Mouse (Mus musculus) midbrain, embryonic 16.5 days (tissue): ENCODE measurements around the gene Gm33543. TPM values are rescaled to one million over a fixed set of nuclear protein-coding genes. Genes with fewer than 3 reads are reported as not detected.

Source experiments
- ATAC-seq: fragments of 200-750 bp; cut with Nextera tagmentation; 2 replicates; pipeline ENCODE4 v1.8.0; 2017; ENCODE audit warnings: moderate TSS enrichment
- H3K27ac ChIP-seq: fragments of 300-500 bp; sonication (generic); 2 replicates; pipeline ENCODE4 v1.5.1; 2014; ENCODE audit warnings: mild to moderate bottlenecking, low read length, mixed read lengths
- H3K27me3 ChIP-seq: fragments of 300-500 bp; sonication (generic); 2 replicates; pipeline ENCODE4 v1.6.1; 2014; ENCODE audit warnings: low read depth, low read length, mixed read lengths; ENCODE audit not compliant: control insufficient read depth, insufficient read depth
- H3K36me3 ChIP-seq: fragments of 300-500 bp; sonication (generic); 2 replicates; pipeline ENCODE4 v1.6.1; 2014; ENCODE audit warnings: mild to moderate bottlenecking, low read length, moderate library complexity, mixed read lengths; ENCODE audit not compliant: control insufficient read depth, insufficient read depth
- H3K4me1 ChIP-seq: fragments of 300-500 bp; sonication (generic); 2 replicates; pipeline ENCODE4 v1.6.1; 2014; ENCODE audit warnings: mild to moderate bottlenecking, low read length, mixed read lengths; ENCODE audit not compliant: control insufficient read depth, insufficient read depth
- H3K4me2 ChIP-seq: fragments of 300-500 bp; sonication (generic); 2 replicates; pipeline ENCODE4 v1.6.1; 2014; ENCODE audit warnings: mild to moderate bottlenecking, low read length, mixed read lengths
- H3K4me3 ChIP-seq: fragments of 300-500 bp; sonication (generic); 2 replicates; pipeline ENCODE4 v1.5.1; 2014; ENCODE audit warnings: low read depth, mild to moderate bottlenecking, low read length, moderate library complexity, mixed read lengths
- H3K9ac ChIP-seq: fragments of 300-500 bp; sonication (generic); 2 replicates; pipeline ENCODE4 v1.6.1; 2014; ENCODE audit warnings: low read depth, low read length, mixed read lengths
- H3K9me3 ChIP-seq: fragments of 300-500 bp; sonication (generic); replicated peaks from 2 replicates; pipeline ENCODE4 v1.6.1; 2014; ENCODE audit warnings: mild to moderate bottlenecking, low read length, mixed read lengths; ENCODE audit not compliant: control insufficient read depth, poor library complexity, severe bottlenecking
- WGBS: fragments of 180-500 bp; shearing (Covaris S2); extraction: QIAGEN DNeasy Blood & Tissue Kit; methylation state at CpG from one replicate; pipeline ENCODE4 v1.1.7; 2014; 5-methylcytosine and 5-hydroxymethylcytosine counted together
- polyA plus RNA-seq: library from polyadenylated mRNA; unstranded; fragments of >200 nt; fragmentation: Nextera tagmentation; extraction: Ambion mirVana; gene quantifications from 2 replicates; pipeline ENCODE4 v1.2.1, GENCODE M21; 2015

Gm33543 gene
- polyA plus RNA-seq, 1 experiment from 2014 or later, result 0.13 TPM

DNA sequence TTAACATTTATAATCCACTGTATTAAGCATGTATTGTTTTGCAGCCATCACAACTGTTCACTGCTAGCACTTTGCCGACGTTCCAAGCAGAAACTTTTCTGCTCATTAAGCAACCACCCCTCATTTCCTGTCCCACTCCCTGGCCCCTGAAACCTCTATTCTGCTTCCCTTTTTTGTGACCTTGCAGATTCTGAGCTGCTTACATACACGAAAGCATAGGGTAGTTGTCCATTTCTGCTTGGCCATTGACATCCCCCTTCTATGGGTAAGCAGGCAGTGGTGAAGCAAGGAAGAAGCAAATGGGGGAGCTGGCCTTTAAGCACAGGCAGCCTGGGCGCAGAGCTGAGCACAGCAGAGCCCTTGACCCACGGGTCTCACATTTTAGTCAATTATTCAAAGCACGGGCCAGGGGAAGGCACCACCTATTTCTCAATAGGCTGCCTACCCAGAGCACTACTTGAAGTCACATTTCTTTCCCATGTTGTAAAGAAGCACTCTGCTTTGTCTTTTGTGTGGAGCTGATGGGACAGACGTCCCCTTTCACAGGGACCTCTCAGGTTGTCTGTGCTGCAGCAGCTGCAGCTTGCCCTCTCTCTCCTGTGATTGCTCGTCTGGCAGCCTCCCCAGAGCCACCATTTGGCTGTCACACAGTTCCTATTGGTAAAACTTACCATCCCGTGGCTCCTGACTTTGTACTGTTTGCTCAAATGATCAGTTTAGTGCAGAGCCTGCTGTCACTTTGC is 25.1 kb downstream of the Gm33543 start:
- no peak overlapping the region for H3K4me2 ChIP-seq
- H3K4me1 ChIP-seq, result peaks cover 3% of the 10 kb centered on the region; the same call in 1 of the 2 replicates
- no peaks in the 10 kb centered on the region for H3K9me3 ChIP-seq
- WGBS, result 42% methylated on average over 9 of the region's 9 CpGs
- 0 out of 2 replicates have a peak, but pooled peaks have one; percentile 42 for ATAC-seq
- H3K36me3 ChIP-seq, result no peaks in the 10 kb centered on the region
- no peak overlapping the region for H3K4me3 ChIP-seq
- no peaks in the 10 kb centered on the region for H3K27me3 ChIP-seq
- H3K27ac ChIP-seq, result no peak overlapping the region
- no peak overlapping the region for H3K9ac ChIP-seq

DNA sequence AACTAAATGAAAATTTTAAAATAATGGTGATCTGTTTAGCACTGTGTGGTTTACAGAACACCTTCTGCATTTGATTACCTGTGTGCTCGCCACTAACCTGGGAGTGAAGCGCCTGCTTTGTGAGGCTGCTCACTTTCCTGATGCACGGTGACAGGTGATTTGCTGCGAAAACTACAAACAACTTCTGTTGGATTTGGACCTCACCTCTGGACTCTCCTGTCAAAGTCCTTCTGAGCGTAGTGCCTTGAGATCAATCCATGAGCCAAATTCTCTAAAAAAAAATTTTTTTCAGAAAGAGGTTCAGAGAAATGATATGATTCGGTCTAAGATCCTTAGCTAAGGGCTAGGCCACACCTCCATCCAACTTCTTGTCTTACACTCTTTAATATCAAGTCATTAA is 28.4 kb downstream of the Gm33543 start:
- no peaks in the 10 kb centered on the region for H3K36me3 ChIP-seq

DNA sequence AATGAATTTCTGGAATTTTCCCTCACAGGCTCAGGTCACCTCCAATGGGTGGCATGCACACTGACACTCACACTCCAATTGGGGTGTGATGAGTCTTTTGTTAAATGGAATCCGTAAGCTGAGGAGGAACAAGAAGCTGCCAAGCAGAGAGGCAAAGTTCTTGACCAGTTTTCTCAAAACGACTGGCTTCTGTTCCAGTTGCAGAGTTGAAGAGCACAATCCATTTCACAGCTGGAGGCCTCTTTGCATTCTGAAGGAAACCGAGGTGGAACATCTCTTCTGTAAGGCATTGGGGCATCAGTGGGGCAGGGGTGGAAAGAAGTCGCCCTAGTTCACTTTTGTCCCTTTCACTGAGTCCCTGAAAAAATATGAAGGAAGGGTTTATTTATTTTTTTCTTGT is 30.9 kb downstream of the Gm33543 start:
- Histone ChIP-seq H3K9me3 (no peaks in the 10 kb centered on the region), H3K27ac (no peak overlapping the region), H3K36me3 (no peaks in the 10 kb centered on the region), H3K4me3 (no peak overlapping the region), H3K4me1 (no peaks in the 10 kb centered on the region), H3K4me2 (no peak overlapping the region), H3K27me3 (no peaks in the 10 kb centered on the region), H3K9ac (no peak overlapping the region)
- 55% methylated on average over 4 of the region's 4 CpGs for WGBS
- ATAC-seq, result no peak

More for the DNA sequence above, 28.4 kb downstream of the Gm33543 start:
- H3K27me3 ChIP-seq, result no peaks in the 10 kb centered on the region
- WGBS, result 94% methylated on average over 6 of the region's 6 CpGs
- H3K9me3 ChIP-seq, result no peaks in the 10 kb centered on the region
- no peak for ATAC-seq
- no peak overlapping the region for H3K27ac ChIP-seq
- no peak overlapping the region for H3K9ac ChIP-seq
- H3K4me1 ChIP-seq, result peaks cover 3% of the 10 kb centered on the region; the same call in 1 of the 2 replicates
- H3K4me2 ChIP-seq, result no peak overlapping the region
- no peak overlapping the region for H3K4me3 ChIP-seq

DNA sequence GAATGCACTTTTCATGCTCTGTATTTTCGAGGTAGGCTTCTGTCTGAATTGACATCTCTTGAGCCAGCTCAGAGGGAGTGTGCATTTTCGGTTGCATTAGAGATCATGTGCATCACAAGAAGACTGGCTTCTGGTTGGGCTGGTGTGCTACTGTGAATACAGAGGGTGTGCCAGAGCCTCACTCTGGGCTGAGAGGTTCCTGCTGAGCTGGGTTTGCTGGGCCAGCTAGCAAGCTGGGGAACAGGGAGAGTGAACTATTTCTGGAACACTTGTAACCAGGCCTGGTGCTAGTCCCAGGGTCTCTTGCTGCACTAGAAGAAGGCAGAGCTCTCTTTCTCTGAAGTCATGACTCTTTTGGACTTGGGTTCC is 41.3 kb downstream of the Gm33543 start:
- ATAC-seq, result no peak
- WGBS, result 47% methylated on average over 2 of the region's 2 CpGs
- Histone ChIP-seq H3K4me2 (no peak overlapping the region), H3K4me3 (no peak overlapping the region), H3K9ac (no peak overlapping the region), H3K36me3 (no peaks in the 10 kb centered on the region), H3K9me3 (no peaks in the 10 kb centered on the region), H3K27me3 (no peaks in the 10 kb centered on the region), H3K27ac (no peak overlapping the region), H3K4me1 (peaks cover 4% of the 10 kb centered on the region; the same call in 1 of the 2 replicates)

DNA sequence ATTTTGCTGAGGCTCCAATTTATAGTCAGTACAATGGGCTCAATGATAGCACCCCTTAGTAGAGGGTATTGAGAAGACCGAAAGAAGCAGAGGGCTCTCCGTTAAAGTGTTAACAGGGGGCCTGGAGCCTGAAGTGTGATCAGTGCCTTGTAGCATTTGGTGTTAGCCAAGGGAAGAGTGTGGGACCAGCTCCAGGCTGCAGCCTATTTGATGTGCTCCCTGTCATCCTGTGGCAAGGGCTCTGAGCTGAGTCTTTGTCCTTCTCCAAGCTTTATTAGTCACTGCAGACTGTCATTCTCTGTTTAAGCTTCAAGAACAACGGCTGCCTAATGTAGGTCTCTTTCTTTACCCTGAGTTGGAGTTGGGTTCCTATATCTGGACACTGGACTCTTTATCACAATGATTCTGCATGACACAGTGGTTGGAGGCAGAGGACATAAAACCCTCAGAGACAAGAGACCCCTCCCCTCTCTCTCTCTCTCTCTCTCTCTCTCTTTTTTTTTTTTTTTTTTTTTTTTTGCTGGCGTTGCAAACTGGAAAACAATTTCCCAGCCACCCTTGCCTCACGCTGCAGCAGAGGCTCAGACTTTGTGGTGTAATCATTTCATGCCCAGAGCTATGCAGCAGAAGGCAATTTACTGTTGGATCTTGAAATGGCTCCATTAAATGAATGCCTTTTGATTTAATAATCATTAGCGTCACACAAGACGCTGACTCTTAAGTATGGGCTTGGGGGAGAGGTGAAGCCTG is 41.9 kb downstream of the Gm33543 start:
- Histone ChIP-seq H3K9ac (no peak overlapping the region), H3K27ac (no peak overlapping the region), H3K27me3 (no peaks in the 10 kb centered on the region), H3K4me2 (no peak overlapping the region), H3K9me3 (no peaks in the 10 kb centered on the region), H3K4me3 (no peak overlapping the region), H3K4me1 (peaks cover 4% of the 10 kb centered on the region; the same call in 1 of the 2 replicates), H3K36me3 (no peaks in the 10 kb centered on the region)
- no peak; the same call in 1 of the 2 replicates for ATAC-seq
- WGBS, result 64% methylated on average over 7 of the region's 7 CpGs

DNA sequence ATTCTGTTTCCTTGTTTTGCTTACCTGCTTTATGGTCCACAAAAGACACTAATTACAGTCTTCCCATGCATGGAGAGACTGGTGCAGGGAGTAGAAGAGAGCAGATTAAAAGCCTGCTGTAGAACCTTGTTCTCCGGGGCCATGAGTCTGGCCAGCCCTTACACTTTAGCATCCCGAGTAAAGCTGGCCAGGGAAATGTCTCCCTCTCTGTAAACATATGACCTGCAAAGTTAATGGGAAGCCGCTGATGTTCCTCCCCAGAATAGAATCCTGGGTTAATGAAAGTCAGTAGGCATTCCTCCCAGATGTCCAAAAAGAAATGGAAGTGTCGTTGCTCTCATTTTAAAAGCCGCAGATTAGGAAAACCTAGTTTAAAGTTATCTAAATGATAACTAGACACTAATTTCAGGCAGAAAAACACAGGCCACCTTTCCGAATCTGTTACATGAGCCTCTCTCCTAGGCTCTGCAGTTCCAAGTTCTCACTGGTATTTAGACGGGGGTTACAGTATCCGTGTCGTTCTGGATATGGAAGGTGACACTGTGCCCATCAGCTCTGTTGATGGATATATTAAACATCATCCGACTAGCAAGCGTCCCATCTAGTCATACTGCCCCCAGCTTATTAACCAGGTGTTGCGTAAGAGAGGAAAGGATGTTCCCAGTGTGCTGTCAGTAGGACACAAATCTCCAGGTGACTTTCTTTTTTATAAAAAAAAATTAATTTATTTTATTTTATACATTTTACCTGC is 44.9 kb downstream of the Gm33543 start:
- Histone ChIP-seq H3K36me3 (no peaks in the 10 kb centered on the region), H3K4me2 (no peak overlapping the region), H3K4me1 (peaks cover 4% of the 10 kb centered on the region; the same call in 1 of the 2 replicates), H3K9me3 (no peaks in the 10 kb centered on the region), H3K27ac (no peak overlapping the region), H3K27me3 (no peaks in the 10 kb centered on the region), H3K9ac (no peak overlapping the region), H3K4me3 (no peak overlapping the region)
- ATAC-seq, result no peak
- WGBS, result 91% methylated on average over 12 of the region's 12 CpGs

DNA sequence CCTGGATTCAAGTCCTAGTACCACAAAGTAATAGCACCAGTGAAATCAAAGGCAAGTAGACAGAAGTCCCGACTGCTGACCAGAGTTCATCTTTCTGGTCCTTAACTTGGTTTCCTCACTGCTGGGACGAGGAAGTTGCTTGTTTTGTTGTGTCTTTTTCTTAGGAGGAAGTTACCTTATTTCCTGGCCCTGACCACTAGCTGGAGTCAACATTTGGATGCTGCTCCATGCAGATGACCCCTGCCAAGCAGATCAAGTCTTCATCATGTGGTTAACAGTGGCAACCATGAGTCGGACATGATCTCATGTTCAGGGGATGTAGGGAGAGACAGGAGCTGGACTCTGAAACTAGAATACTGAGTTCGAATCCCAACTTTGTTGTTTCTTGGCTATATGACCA is 47.2 kb downstream of the Gm33543 start:
- WGBS, result 85% methylated on average over 4 of the region's 4 CpGs
- Histone ChIP-seq H3K9ac (no peak overlapping the region), H3K27ac (no peak overlapping the region), H3K9me3 (no peaks in the 10 kb centered on the region), H3K4me1 (no peaks in the 10 kb centered on the region), H3K27me3 (no peaks in the 10 kb centered on the region), H3K36me3 (no peaks in the 10 kb centered on the region), H3K4me3 (no peak overlapping the region), H3K4me2 (no peak overlapping the region)
- ATAC-seq, result no peak

DNA sequence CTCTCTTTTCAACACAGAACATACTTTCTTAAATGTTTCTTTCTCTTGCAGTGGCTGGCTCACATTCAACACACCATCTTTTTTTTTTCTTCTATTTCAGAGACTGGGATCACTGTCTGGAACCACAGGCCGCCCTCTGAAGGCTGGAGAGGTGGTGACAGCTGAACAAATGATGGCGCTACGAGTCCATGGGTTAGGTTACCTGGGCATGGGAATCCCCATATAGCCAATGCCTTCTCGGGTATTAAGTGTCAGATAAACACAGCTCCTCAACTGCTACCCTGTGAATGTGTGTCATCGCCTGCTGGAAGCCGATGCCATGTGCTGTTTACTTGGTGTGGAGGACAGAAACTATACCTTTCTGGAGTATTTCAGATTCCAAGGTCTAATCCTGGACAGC is 48.0 kb downstream of the Gm33543 start:
- no peak overlapping the region for H3K9ac ChIP-seq
- no peak overlapping the region for H3K27ac ChIP-seq
- no peak overlapping the region for H3K4me3 ChIP-seq
- no peaks in the 10 kb centered on the region for H3K4me1 ChIP-seq
- no peaks in the 10 kb centered on the region for H3K27me3 ChIP-seq
- no peaks in the 10 kb centered on the region for H3K36me3 ChIP-seq
- ATAC-seq, result no peak
- WGBS, result 93% methylated on average over 6 of the region's 6 CpGs
- H3K4me2 ChIP-seq, result no peak overlapping the region
- H3K9me3 ChIP-seq, result no peaks in the 10 kb centered on the region
